Mouse (Mus musculus) MEL (cell line): Measurements from ENCODE around the gene Ccdc86. TPM values are rescaled to one million over a fixed set of nuclear protein-coding genes. Genes with fewer than 3 reads are reported as not detected.
A peak's percentile ranks its signal among the peaks of the same experiment; 100 is the strongest.

Source experiments
- DNase-seq: peaks from one replicate; pipeline ENCODE4 v3.0.0; 2011; ENCODE audit warnings: low read depth, low spot score
- H3K27ac ChIP-seq: 2 replicates; pipeline ENCODE4 v1.5.1; 2012; ENCODE audit warnings: low read depth, mild to moderate bottlenecking, control low read depth, low read length, moderate library complexity; ENCODE audit not compliant: control insufficient read depth
- H3K27me3 ChIP-seq, 2 experiments: fragments of 150-350 bp in 1 of 2; sonication (generic) in 1 of 2; 2 replicates each; pipeline ENCODE4 v1.6.1; 2012; ENCODE audit warnings: low read length in 2 of 2, mild to moderate bottlenecking in 2 of 2, improper control_type of control experiment in 1 of 2, moderate library complexity in 1 of 2; ENCODE audit not compliant: insufficient read depth in 2 of 2, control insufficient read depth in 1 of 2
- H3K36me3 ChIP-seq, 2 experiments: 2 replicates each; pipeline ENCODE4 v1.6.1; 2012 to 2014; ENCODE audit warnings: low read length in 2 of 2, improper control_type of control experiment in 1 of 2, inconsistent platforms in 1 of 2, mild to moderate bottlenecking in 1 of 2; ENCODE audit not compliant: insufficient read depth in 2 of 2, control insufficient read depth in 1 of 2
- H3K4me1 ChIP-seq, 2 experiments: fragments of 150-350 bp in 1 of 2; sonication (generic) in 1 of 2; 2 replicates each; pipeline ENCODE4 v1.6.1; 2012; ENCODE audit warnings: low read length in 2 of 2, improper control_type of control experiment in 1 of 2, mild to moderate bottlenecking in 1 of 2; ENCODE audit not compliant: insufficient read depth in 2 of 2, control insufficient read depth in 1 of 2
- H3K4me3 ChIP-seq, 2 experiments: fragments of 150-350 bp in 1 of 2; sonication (generic) in 1 of 2; 2 replicates each; pipeline ENCODE4 v1.5.1; 2012; ENCODE audit warnings: low read depth in 2 of 2, low read length in 2 of 2, mild to moderate bottlenecking in 2 of 2, moderate library complexity in 2 of 2, control low read depth in 1 of 2, improper control_type of control experiment in 1 of 2; ENCODE audit not compliant: control insufficient read depth in 1 of 2, insufficient read depth in 1 of 2
- H3K79me2 ChIP-seq: 2 replicates; pipeline ENCODE4 v1.6.1; 2012; ENCODE audit warnings: mild to moderate bottlenecking, low read length, moderate library complexity; ENCODE audit not compliant: control insufficient read depth, poor library complexity, insufficient read depth
- H3K9ac ChIP-seq: 2 replicates; pipeline ENCODE4 v1.6.1; 2012; ENCODE audit warnings: low read depth, mild to moderate bottlenecking, control low read depth, low read length, moderate library complexity; ENCODE audit not compliant: control insufficient read depth, poor library complexity, severe bottlenecking
- H3K9me3 ChIP-seq: fragments of 150-350 bp; sonication (generic); replicated peaks from 2 replicates; pipeline ENCODE4 v1.6.1; 2012; ENCODE audit warnings: mild to moderate bottlenecking, low read length, improper control_type of control experiment, moderate library complexity; ENCODE audit not compliant: insufficient read depth
- CHD2 ChIP-seq: IDR thresholded peaks from 2 replicates; pipeline ENCODE4 v1.6.1; 2011; ENCODE audit warnings: low read length, improper control_type of control experiment
- E2F4 ChIP-seq: IDR thresholded peaks from 2 replicates; pipeline ENCODE4 v1.6.1; 2011; ENCODE audit warnings: low read depth, low read length, improper control_type of control experiment, borderline replicate concordance
- ETS1 ChIP-seq: IDR thresholded peaks from 2 replicates; pipeline ENCODE4 v1.6.1; 2012; ENCODE audit warnings: low read depth, mild to moderate bottlenecking, inconsistent platforms, low read length, improper control_type of control experiment, moderate library complexity
- GATA1 ChIP-seq: IDR thresholded peaks from 2 replicates; pipeline ENCODE4 v1.6.1; 2011; ENCODE audit warnings: low read depth, low read length, improper control_type of control experiment
- KAT2A ChIP-seq: conservative IDR thresholded peaks from 2 replicates; pipeline ENCODE4 v1.6.1; 2012; ENCODE audit warnings: low read depth, low read length, improper control_type of control experiment, inconsistent platforms
- MAFK ChIP-seq: IDR thresholded peaks from 2 replicates; pipeline ENCODE4 v1.6.1; 2011; ENCODE audit warnings: low read depth, mild to moderate bottlenecking, low read length, improper control_type of control experiment, borderline replicate concordance
- MAX ChIP-seq: IDR thresholded peaks from 2 replicates; pipeline ENCODE4 v1.6.1; 2011; ENCODE audit warnings: low read length, improper control_type of control experiment
- MAZ ChIP-seq: IDR thresholded peaks from 2 replicates; pipeline ENCODE4 v1.6.1; 2012; ENCODE audit warnings: low read depth, mild to moderate bottlenecking, inconsistent platforms, low read length, improper control_type of control experiment
- MYB ChIP-seq: IDR thresholded peaks from 2 replicates; pipeline ENCODE4 v1.6.1; 2011; ENCODE audit warnings: mild to moderate bottlenecking, low read depth, low read length, improper control_type of control experiment
- POLR2AphosphoS5 ChIP-seq: IDR thresholded peaks from 2 replicates; pipeline ENCODE4 v1.6.1; 2012; ENCODE audit warnings: low read depth, borderline replicate concordance, mild to moderate bottlenecking, inconsistent platforms, low read length, moderate library complexity, mixed read lengths
- SMC3 ChIP-seq: IDR thresholded peaks from 2 replicates; pipeline ENCODE4 v1.6.1; 2011; ENCODE audit warnings: low read depth, low read length, improper control_type of control experiment
- TAL1 ChIP-seq: IDR thresholded peaks from 2 replicates; pipeline ENCODE4 v1.6.1; 2012; ENCODE audit warnings: mild to moderate bottlenecking, inconsistent platforms, low read length, moderate library complexity, mixed read lengths
- TBP ChIP-seq: IDR thresholded peaks from 2 replicates; pipeline ENCODE4 v1.8.0; 2011; ENCODE audit warnings: low read depth, low read length, improper control_type of control experiment
- ZC3H11A ChIP-seq: IDR thresholded peaks from 2 replicates; pipeline ENCODE4 v1.6.1; 2012; ENCODE audit warnings: low read depth, mild to moderate bottlenecking, inconsistent platforms, low read length, improper control_type of control experiment
- ZKSCAN1 ChIP-seq: IDR thresholded peaks from 2 replicates; pipeline ENCODE4 v1.6.1; 2012; ENCODE audit warnings: low read depth, mild to moderate bottlenecking, inconsistent platforms, low read length, improper control_type of control experiment, moderate library complexity
- ZNF384 ChIP-seq: IDR thresholded peaks from 2 replicates; pipeline ENCODE4 v1.6.1; 2012; ENCODE audit warnings: low read depth, mild to moderate bottlenecking, inconsistent platforms, low read length, improper control_type of control experiment
- polyA plus RNA-seq, 2 experiments: library from polyadenylated mRNA; stranded (reverse) in 1 of 2; unstranded in 1 of 2; fragments of >175 nt in 1 of 2; fragments of >200 nt in 1 of 2; gene quantifications; 2 replicates each; pipeline versions ENCODE4 v1.2.1 to v1.2.4; 2012; ENCODE audit warnings: low replicate concordance in 2 of 2, low read depth in 1 of 2; ENCODE audit not compliant: insufficient read length in 2 of 2, insufficient read depth in 1 of 2, missing spikeins in 1 of 2
- total RNA-seq: library from RNA; depleted of rRNA; stranded (reverse); fragments of 300-350 nt; gene quantifications from 2 replicates; pipeline ENCODE4 v1.2.3, GENCODE M21; 2012

The Ccdc86 gene
- total and polyA plus RNA-seq, 3 experiments, result 29.5 to 50.9 TPM; not detected in 1

GRCm38 (mm10) chr19:10904927-10905727 is 43.9 kb downstream of the Ccdc86 start:
- Histone ChIP-seq H3K27me3 (no peaks in the 10 kb centered on the region), H3K4me3 (no peak overlapping the region), H3K36me3 (peaks cover 0 to 8% of the 10 kb centered on the region in 2 experiments; a peak in 2 of 4 replicates), H3K9ac (no peak overlapping the region), H3K9me3 (no peaks in the 10 kb centered on the region), H3K27ac (no peak overlapping the region), H3K4me1 (no peaks in the 10 kb centered on the region), H3K79me2 (no peaks in the 10 kb centered on the region)
- TF ChIP-seq MAFK (no peak), POLR2AphosphoS5 (no peak), MAZ (no peak), TBP (no peak), KAT2A (no peak), GATA1 (no peak), ZKSCAN1 (no peak), ETS1 (no peak), CHD2 (no peak), MYB (no peak), MAX (no peak), ZC3H11A (no peak)
- DNase-seq, result peak; percentile 52

- Histone ChIP-seq H3K4me1 (no peaks in the 10 kb centered on the region), H3K79me2 (no peaks in the 10 kb centered on the region), H3K9ac (no peak overlapping the region), H3K36me3 (peaks cover 0 to 8% of the 10 kb centered on the region in 2 experiments; a peak in 2 of 4 replicates)
- no peak for TF ChIP-seq SMC3
- TF ChIP-seq TAL1, result no peak
- no peak for TF ChIP-seq MAZ
- no peak for TF ChIP-seq TBP
- no peak for TF ChIP-seq ETS1
- no peak for TF ChIP-seq GATA1
- TF ChIP-seq KAT2A, result no peak
- TF ChIP-seq E2F4, result no peak
- TF ChIP-seq ZNF384, result no peak
- TF ChIP-seq, all 39 proteins: peak for 0
- no peak for DNase-seq
- Histone ChIP-seq H3K27me3 (no peaks in the 10 kb centered on the region), H3K27ac (no peak overlapping the region), H3K9me3 (no peaks in the 10 kb centered on the region), H3K4me3 (no peak overlapping the region)
Observed at GRCm38 (mm10) chr19:10904512-10904911, 44.6 kb downstream of the Ccdc86 start.
